Mouse (Mus musculus) urinary bladder, postnatal 10 days (tissue): ENCODE measurements around the gene Zdhhc8.
"Not testable (repeated sequence)": the region's sequence is repeated elsewhere in the genome, so short reads cannot be mapped to it uniquely, and the experiment has no call there.

Experiments used
- DNase-seq: peaks from one replicate; pipeline ENCODE4 v3.0.0; 2022; ENCODE audit warnings: low spot score

Zdhhc8 gene

GRCm38 (mm10) chr16:18195561-18195960 is 39.4 kb downstream of the Zdhhc8 start:
- not testable (repeated sequence) for DNase-seq

- DNase-seq: no peak
These were observed 39.9 kb downstream of the Zdhhc8 start for GRCm38 (mm10) chr16:18195068-18195467.

- no peak for DNase-seq
These were observed 40.5 kb downstream of the Zdhhc8 start for GRCm38 (mm10) chr16:18194208-18194985.

GRCm38 (mm10) chr16:18191006-18191405 is 43.9 kb downstream of the Zdhhc8 start:
- DNase-seq: no peak

GRCm38 (mm10) chr16:18187221-18187620 is 47.7 kb downstream of the Zdhhc8 start:
- DNase-seq: no peak

- no peak for DNase-seq
These were observed 48.1 kb downstream of the Zdhhc8 start for GRCm38 (mm10) chr16:18186798-18187197.

- DNase-seq: no peak
These were observed 49.1 kb downstream of the Zdhhc8 start for GRCm38 (mm10) chr16:18185715-18186449.

- DNase-seq: no peak
These were observed 52.2 kb downstream of the Zdhhc8 start for GRCm38 (mm10) chr16:18182766-18183165.

GRCm38 (mm10) chr16:18181398-18181797 is 53.5 kb downstream of the Zdhhc8 start:
- DNase-seq: no peak

GRCm38 (mm10) chr16:18179591-18179990 is 55.3 kb downstream of the Zdhhc8 start:
- DNase-seq: no peak

GRCm38 (mm10) chr16:18176758-18177157 is 58.2 kb downstream of the Zdhhc8 start:
- DNase-seq: no peak

- DNase-seq: no peak
These were observed 59.0 kb downstream of the Zdhhc8 start for GRCm38 (mm10) chr16:18175817-18176541.

- DNase-seq: no peak
These were observed 61.1 kb downstream of the Zdhhc8 start for GRCm38 (mm10) chr16:18173788-18174187.

GRCm38 (mm10) chr16:18173231-18173630 is 61.7 kb downstream of the Zdhhc8 start:
- no peak for DNase-seq

GRCm38 (mm10) chr16:18172266-18172855 is 62.6 kb downstream of the Zdhhc8 start:
- peak; percentile 41 for DNase-seq
